Mouse (Mus musculus) bone marrow, adult 2 months (tissue): ENCODE measurements around the gene Rsph14.
"Not testable (repeated sequence)": the region's sequence is repeated elsewhere in the genome, so short reads cannot be mapped to it uniquely, and the experiment has no call there.

Experiments used
- CTCF ChIP-seq: fragments of 200-500 bp; IDR thresholded peaks from 2 replicates; pipeline ENCODE4 v1.5.1; 2011; ENCODE audit warnings: low read length, control low read depth; ENCODE audit not compliant: control insufficient read depth, insufficient read depth
- POLR2A ChIP-seq: fragments of 200-500 bp; IDR thresholded peaks from 2 replicates; pipeline ENCODE4 v1.6.1; 2011; ENCODE audit warnings: low read depth, mild to moderate bottlenecking, control low read depth, low read length, borderline replicate concordance; ENCODE audit not compliant: control insufficient read depth

- not testable (repeated sequence) for TF ChIP-seq CTCF, POLR2A
Observed at GRCm38 (mm10) chr10:75042060-75042459, 9.7 kb upstream of the Rsph14 start.
